Mouse (Mus musculus) testis, postnatal 14 days (tissue): ENCODE data around the gene Msh5.
A peak's percentile ranks its signal among the peaks of the same experiment; 100 is the strongest.
"Not testable (repeated sequence)": the region's sequence is repeated elsewhere in the genome, so short reads cannot be mapped to it uniquely, and the experiment has no call there.

ENCODE experiments used
- DNase-seq: peaks from one replicate; pipeline ENCODE4 v3.0.0; 2021; ENCODE audit warnings: low spot score

Gene Msh5

GRCm38 (mm10) chr17:35023756-35024155 is 22.8 kb downstream of the Msh5 start:
- DNase-seq, result no peak

- no peak for DNase-seq
Measured at GRCm38 (mm10) chr17:35023221-35023620, 23.3 kb downstream of the Msh5 start.

GRCm38 (mm10) chr17:35022541-35023060 is 23.9 kb downstream of the Msh5 start:
- no peak for DNase-seq

- no peak for DNase-seq
Measured at GRCm38 (mm10) chr17:35021842-35022477, 24.6 kb downstream of the Msh5 start.

GRCm38 (mm10) chr17:35021163-35021808 is 25.3 kb downstream of the Msh5 start:
- DNase-seq, result peak; percentile 75

- no peak for DNase-seq
Measured at GRCm38 (mm10) chr17:35020551-35020950, 26.0 kb downstream of the Msh5 start.

- DNase-seq, result no peak
Measured at GRCm38 (mm10) chr17:35019894-35020293, 26.7 kb downstream of the Msh5 start.

GRCm38 (mm10) chr17:35018171-35018570 is 28.4 kb downstream of the Msh5 start:
- DNase-seq, result no peak

GRCm38 (mm10) chr17:35017706-35018030 is 28.9 kb downstream of the Msh5 start:
- no peak for DNase-seq

GRCm38 (mm10) chr17:35016791-35017705 is 29.5 kb downstream of the Msh5 start:
- no peak for DNase-seq

GRCm38 (mm10) chr17:35016376-35016775 is 30.2 kb downstream of the Msh5 start, which contains the start of gene Vwa7:
Gene Vwa7 (plus strand): TSS chr17:35016579.
- DNase-seq, result no peak

- no peak for DNase-seq
Measured at GRCm38 (mm10) chr17:35015296-35015695, 31.2 kb downstream of the Msh5 start.

GRCm38 (mm10) chr17:35013221-35013620 is 33.3 kb downstream of the Msh5 start:
- DNase-seq, result no peak

GRCm38 (mm10) chr17:35012430-35012829 is 34.1 kb downstream of the Msh5 start:
- DNase-seq, result no peak

- no peak for DNase-seq
Measured at GRCm38 (mm10) chr17:35011440-35011839, 35.1 kb downstream of the Msh5 start.

- no peak for DNase-seq
Measured at GRCm38 (mm10) chr17:35009586-35009985, 37.0 kb downstream of the Msh5 start.

GRCm38 (mm10) chr17:35007387-35007991 is 39.1 kb downstream of the Msh5 start:
- no peak for DNase-seq

GRCm38 (mm10) chr17:35005902-35006301 is 40.6 kb downstream of the Msh5 start:
- not testable (repeated sequence) for DNase-seq

- DNase-seq, result no peak
Measured at GRCm38 (mm10) chr17:35005158-35005557, 41.4 kb downstream of the Msh5 start.

GRCm38 (mm10) chr17:35004075-35004717 is 42.3 kb downstream of the Msh5 start:
- no peak for DNase-seq

- no peak for DNase-seq
Measured at GRCm38 (mm10) chr17:35003022-35003838, 43.3 kb downstream of the Msh5 start.
